Mouse (Mus musculus) monocyte, adult 5-6 weeks (primary cell): Measurements from ENCODE around the gene Pak7. TPM values are rescaled to one million over a fixed set of nuclear protein-coding genes. Genes with fewer than 3 reads are reported as not detected.

Source experiments
- ATAC-seq: fragments of 153-309, 156-312 bp; replicated peaks from 2 replicates; pipeline ENCODE4 v1.8.0; 2017; ENCODE audit warnings: mild to moderate bottlenecking; ENCODE audit not compliant: low TSS enrichment, insufficient number of reproducible peaks, severe bottlenecking, poor library complexity, low FRiP score
- total RNA-seq: library from RNA; stranded (forward); fragments of 200-1000, 200-491, 200-594 nt; gene quantifications from 3 replicates; pipeline ENCODE4 v1.2.3, GENCODE M21; 2017

Pak7 gene
- total RNA-seq, 1 experiment from 2014 or later: 0.67 TPM

- no peak for ATAC-seq
These were observed 328.6 kb downstream of the Pak7 start for GRCm38 (mm10) chr2:136059029-136059669.

GRCm38 (mm10) chr2:136058398-136058797 is 329.4 kb downstream of the Pak7 start:
- no peak for ATAC-seq

GRCm38 (mm10) chr2:136057861-136058331 is 329.9 kb downstream of the Pak7 start:
- no peak for ATAC-seq

- ATAC-seq: no peak
These were observed 336.0 kb downstream of the Pak7 start, which contains the start of gene Lamp5 for GRCm38 (mm10) chr2:136051688-136052289. TSS of gene Lamp5 (plus strand) at chr2:136052239.

- ATAC-seq: no peak
These were observed 336.8 kb downstream of the Pak7 start for GRCm38 (mm10) chr2:136050793-136051615.

GRCm38 (mm10) chr2:136048464-136048863 is 339.3 kb downstream of the Pak7 start:
- no peak for ATAC-seq

Other genes with a start within 250 kb of the Pak7 start
- gene Ankef1, start 113.9 kb upstream of the Pak7 start, total RNA-seq: 0.38 to 0.64 TPM in 2 of 3 replicates, not detected in the other